Mouse (Mus musculus) frontal cortex, postnatal 14 days (tissue): ENCODE data around the gene Rin2.

ENCODE experiments used
- DNase-seq, 2 experiments: peaks; one replicate each; pipeline ENCODE4 v3.0.0; 2022; ENCODE audit warnings: low spot score in 2 of 2

Rin2 gene

DNA sequence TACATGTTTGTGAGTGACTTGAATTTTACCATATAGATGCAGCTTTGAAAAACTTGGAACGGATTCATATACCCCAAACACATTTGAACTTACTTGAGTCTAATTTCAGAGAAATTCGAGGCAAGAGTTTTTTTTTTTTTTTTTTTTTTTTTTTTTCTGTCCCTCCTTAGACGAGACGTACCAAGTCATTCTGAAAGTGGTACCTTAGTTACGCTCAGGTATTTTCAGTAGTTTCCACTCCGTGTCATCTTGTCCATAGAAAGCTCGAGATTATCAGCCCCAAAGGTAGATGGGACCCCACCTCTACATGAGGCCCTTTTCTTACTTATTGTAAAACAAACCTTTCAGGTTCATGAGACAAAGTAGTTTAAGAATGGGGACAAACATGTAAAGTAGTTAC is 55.9 kb downstream of the Rin2 start:
- no peak for DNase-seq

GRCm38 (mm10) chr2:145735079-145735478 is 60.1 kb downstream of the Rin2 start:
- DNase-seq = no peak

GRCm38 (mm10) chr2:145736543-145736942 is 61.5 kb downstream of the Rin2 start:
- DNase-seq = no peak

- no peak for DNase-seq
These were observed 62.2 kb downstream of the Rin2 start for GRCm38 (mm10) chr2:145737196-145737595.

GRCm38 (mm10) chr2:145740729-145741128 is 65.7 kb downstream of the Rin2 start:
- no peak for DNase-seq

DNA sequence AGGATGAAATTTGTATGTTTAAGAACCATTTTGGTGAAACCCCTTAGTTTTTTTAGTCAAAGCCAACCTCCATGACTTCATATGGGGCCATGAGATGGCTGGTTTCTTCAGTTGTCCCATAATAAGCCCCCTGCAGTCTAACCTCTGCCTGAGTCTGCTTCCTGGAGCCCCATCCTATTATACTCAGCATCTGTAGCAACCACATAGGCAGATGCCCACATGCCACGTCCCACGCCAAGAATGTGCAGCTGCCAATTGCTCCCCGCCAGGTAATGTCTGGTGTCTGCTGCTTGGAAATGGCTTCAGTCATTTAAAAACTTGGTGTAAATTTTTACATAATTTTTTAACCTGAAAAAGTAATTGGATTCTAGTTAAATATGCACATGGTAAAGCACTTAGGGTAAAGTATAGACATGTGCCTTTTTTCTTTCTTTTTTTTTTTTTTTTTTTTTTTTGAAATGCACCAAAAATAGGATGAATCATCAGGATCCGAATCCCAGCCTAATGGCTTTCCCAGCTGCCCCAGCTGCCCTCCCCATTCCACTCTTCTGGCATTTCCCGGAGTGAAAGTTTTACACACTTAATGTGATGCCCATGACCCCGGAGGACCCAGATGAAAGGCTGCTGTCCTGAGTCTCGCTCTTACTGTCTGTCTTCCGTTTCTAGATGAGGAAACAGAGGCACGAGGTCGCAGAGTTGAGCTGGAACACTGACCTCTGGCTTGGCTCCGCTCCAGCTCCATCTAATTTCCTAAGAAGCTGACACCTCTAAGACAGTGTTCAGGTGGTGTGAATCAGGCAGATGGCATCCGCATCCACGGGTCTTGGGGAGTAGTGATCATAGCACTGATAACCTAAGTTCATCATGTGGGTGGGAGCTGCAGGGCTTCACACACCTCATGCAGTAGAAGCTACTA is 68.0 kb downstream of the Rin2 start:
- no peak for DNase-seq

DNA sequence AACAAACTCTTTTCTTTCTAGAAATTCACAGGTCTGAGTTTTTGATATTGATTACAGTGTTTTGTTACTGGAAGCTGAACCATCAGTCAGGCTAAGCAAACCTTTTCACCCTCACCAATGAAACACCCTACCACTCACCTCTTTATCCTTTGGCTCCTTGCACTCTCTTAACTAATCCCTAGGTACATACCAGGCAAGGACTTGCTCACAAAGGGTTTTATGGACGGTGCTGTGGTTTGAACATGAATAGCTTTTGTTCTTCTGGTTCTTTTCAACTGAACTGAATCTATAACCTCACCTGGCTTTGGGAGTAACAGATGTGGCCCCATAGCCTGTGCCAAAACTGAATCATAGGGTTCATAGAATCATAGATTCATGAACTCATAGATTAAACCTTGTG is 71.4 kb downstream of the Rin2 start:
- no peak for DNase-seq

- no peak for DNase-seq
These were observed 74.6 kb downstream of the Rin2 start for GRCm38 (mm10) chr2:145749645-145750044.

DNA sequence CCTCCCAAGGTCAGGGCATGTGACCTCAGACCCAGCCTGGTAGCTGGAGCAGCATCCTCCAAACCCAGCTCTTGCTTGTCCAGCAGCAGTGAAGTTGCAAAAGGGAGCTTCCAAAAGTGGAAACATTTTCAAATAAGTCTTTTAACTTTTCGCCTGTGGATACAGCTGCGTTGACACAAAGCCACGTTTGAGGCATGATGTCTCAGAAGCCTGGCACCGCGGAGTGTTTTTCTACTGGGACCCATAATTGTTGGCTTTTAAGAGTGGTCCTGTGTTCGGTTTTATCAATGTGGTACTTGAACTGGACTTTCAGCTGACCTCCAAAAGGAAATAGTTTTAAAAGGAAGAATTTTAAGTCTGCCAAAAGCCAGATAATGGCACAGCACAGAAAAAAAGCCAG is 77.6 kb downstream of the Rin2 start:
- no peak for DNase-seq

GRCm38 (mm10) chr2:145753973-145754372 is 79.0 kb downstream of the Rin2 start:
- no peak for DNase-seq

DNA sequence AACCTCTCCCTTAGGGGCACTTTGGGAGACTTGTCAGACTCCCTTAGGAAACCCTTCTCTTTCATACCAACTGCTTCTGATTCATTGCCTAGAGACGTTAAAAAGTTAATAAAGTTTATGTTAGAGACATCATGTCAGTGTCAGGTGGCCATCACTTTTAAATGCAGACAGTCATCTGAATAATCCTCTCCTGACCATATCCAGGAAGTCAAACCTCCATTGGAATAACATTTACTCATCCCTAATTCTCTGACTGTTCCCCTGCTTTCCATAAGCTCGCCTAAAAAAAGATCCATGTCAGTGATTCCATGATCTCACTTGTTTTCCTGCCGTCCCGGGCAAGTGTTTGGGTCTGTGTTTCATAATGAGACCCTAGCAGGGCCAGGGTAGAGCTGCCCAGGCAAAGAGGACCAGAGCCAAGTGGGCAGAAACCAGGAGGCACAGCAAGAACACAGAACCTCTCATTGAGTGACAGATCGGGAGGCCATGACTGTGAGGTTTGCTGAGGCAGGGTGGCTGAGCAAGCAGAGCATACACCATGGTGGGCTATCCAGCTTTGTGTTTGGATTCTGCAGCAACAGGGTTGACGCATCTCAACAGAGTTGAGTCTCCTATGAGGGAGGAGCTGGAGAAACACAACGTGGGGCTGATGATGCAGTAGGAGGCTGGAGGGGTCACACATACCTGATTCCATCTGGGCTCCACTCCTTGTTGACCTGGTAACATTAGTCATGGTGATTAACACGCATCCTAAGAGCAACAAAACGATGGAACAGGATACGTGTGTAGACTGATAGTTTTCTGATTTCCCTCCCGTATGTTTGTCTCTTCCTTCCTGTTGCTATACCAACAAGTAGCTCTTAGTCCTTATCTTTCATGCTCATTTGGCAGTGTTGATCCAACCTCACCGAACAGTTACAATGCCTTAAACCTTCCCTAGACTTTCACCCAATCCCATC is 81.1 kb downstream of the Rin2 start:
- no peak for DNase-seq

- DNase-seq = no peak
These were observed 85.1 kb downstream of the Rin2 start for GRCm38 (mm10) chr2:145760121-145760520.

- no peak for DNase-seq
These were observed 86.4 kb downstream of the Rin2 start for GRCm38 (mm10) chr2:145761436-145761835.

DNA sequence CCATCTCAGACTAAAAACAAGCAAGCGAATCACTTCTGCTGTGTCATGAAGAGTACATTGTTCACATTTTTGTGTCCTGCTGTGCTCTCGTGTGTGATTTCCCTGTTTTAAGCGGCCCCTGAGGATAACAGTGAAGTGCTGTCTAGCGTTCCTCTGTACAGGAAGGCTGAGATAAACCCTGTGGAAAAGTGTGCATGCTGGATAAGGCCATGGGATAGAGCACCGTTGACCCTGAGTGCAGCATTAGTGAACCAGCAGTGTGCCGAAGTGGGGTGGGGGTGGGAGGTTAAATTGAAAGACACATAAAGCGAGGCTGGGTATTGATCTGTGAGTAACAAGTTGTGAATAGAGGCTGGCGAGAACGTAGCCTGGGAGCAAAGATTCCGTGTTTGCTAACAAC is 94.9 kb downstream of the Rin2 start:
- DNase-seq = no peak

GRCm38 (mm10) chr2:145770730-145771536 is 95.9 kb downstream of the Rin2 start:
- DNase-seq = no peak

GRCm38 (mm10) chr2:145783247-145783646 is 108.2 kb downstream of the Rin2 start:
- DNase-seq = no peak

- DNase-seq = peak; percentile 10 to 17
These were observed 109.4 kb downstream of the Rin2 start for GRCm38 (mm10) chr2:145784246-145784935.

GRCm38 (mm10) chr2:145784964-145785363 is 109.9 kb downstream of the Rin2 start:
- no peak for DNase-seq

GRCm38 (mm10) chr2:145785758-145786617 is 111.0 kb downstream of the Rin2 start:
- peak in 1 of 2 experiments; percentile 21 for DNase-seq

DNA sequence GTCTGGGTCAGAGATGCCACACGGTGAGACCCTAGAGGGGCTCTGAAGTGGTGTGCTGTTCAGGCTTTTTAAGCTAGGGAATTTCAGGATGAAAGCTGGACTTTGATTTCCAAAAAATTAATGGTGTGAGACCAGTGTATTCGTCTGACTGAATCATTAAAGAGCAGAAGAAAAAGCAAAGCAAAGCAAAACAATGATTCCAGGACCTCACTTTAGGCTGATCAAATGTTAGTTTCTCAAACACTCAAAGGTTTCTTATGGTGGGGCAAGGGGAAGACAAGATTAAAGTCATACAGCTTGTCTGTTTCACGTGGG is 111.6 kb downstream of the Rin2 start:
- DNase-seq = no peak
